Mouse (Mus musculus) megakaryocyte progenitor cell, adult 5-6 weeks (primary cell): ENCODE measurements at regions not wholly inside any gene's neighbourhood (a gene's known extent, or its start where the extent isn't known, plus 50 kb on each side); places are given as distances from the start of the nearest gene placed in this dataset.

ENCODE experiments used
- ATAC-seq: replicated peaks from 2 replicates; pipeline ENCODE4 v1.8.0; 2016; ENCODE audit warnings: mild to moderate bottlenecking, moderate TSS enrichment, inconsistent platforms; ENCODE audit not compliant: poor library complexity

GRCm38 (mm10) chrX:11646681-11647526 lies 319.3 kb downstream of the H2al1j start:
- peak; percentile 82 for ATAC-seq

- ATAC-seq: no peak
Measured at GRCm38 (mm10) chrX:11647527-11647836, 319.9 kb downstream of the H2al1j start.

GRCm38 (mm10) chrX:11653336-11653735 lies 325.7 kb downstream of the H2al1j start:
- ATAC-seq: no peak

GRCm38 (mm10) chrX:11654976-11655375 lies 327.4 kb downstream of the H2al1j start:
- no peak for ATAC-seq

- no peak for ATAC-seq
Measured at GRCm38 (mm10) chrX:11655466-11655865, 327.8 kb downstream of the H2al1j start.

GRCm38 (mm10) chrX:11657606-11658254 lies 330.1 kb downstream of the H2al1j start:
- no peak for ATAC-seq

- no peak for ATAC-seq
Measured at GRCm38 (mm10) chrX:11663187-11663829, 335.7 kb downstream of the H2al1j start.

GRCm38 (mm10) chrX:11664330-11665061 lies 336.9 kb downstream of the H2al1j start:
- ATAC-seq: peak; percentile 67

- ATAC-seq: peak; percentile 6; the same call in 1 of the 2 replicates
Measured at GRCm38 (mm10) chrX:11665077-11665974, 337.7 kb downstream of the H2al1j start.

- 0 out of 2 replicates have a peak, but pooled peaks have one; percentile 29 for ATAC-seq
Measured at GRCm38 (mm10) chrX:11666517-11666916, 338.9 kb downstream of the H2al1j start.

GRCm38 (mm10) chrX:11671805-11672204 lies 344.2 kb downstream of the H2al1j start:
- peak; percentile 79 for ATAC-seq

- no peak for ATAC-seq
Measured at GRCm38 (mm10) chrX:11678086-11678485, 350.5 kb downstream of the H2al1j start.

- ATAC-seq: no peak
Measured at GRCm38 (mm10) chrX:11681274-11681673, 353.7 kb downstream of the H2al1j start.

GRCm38 (mm10) chrX:11689989-11690405 lies 362.4 kb downstream of the H2al1j start:
- ATAC-seq: peak; percentile 68

GRCm38 (mm10) chrX:11690446-11690845 lies 362.8 kb downstream of the H2al1j start:
- peak; percentile 34; the same call in 1 of the 2 replicates for ATAC-seq

- ATAC-seq: no peak
Measured at GRCm38 (mm10) chrX:11691019-11691418, 363.4 kb downstream of the H2al1j start.

GRCm38 (mm10) chrX:11696565-11696964 lies 368.9 kb downstream of the H2al1j start:
- peak; percentile 92 for ATAC-seq

- peak; percentile 30; the same call in 1 of the 2 replicates for ATAC-seq
Measured at GRCm38 (mm10) chrX:11701095-11701494, 373.5 kb downstream of the H2al1j start.

GRCm38 (mm10) chrX:11705851-11706557 lies 378.4 kb downstream of the H2al1j start:
- peak; percentile 50; the same call in 1 of the 2 replicates for ATAC-seq
